Mouse (Mus musculus): ENCODE measurements at regions not wholly inside any gene's neighbourhood (a gene's known extent, or its start where the extent isn't known, plus 50 kb on each side); places are given as distances from the start of the nearest gene placed in this dataset.

DNA sequence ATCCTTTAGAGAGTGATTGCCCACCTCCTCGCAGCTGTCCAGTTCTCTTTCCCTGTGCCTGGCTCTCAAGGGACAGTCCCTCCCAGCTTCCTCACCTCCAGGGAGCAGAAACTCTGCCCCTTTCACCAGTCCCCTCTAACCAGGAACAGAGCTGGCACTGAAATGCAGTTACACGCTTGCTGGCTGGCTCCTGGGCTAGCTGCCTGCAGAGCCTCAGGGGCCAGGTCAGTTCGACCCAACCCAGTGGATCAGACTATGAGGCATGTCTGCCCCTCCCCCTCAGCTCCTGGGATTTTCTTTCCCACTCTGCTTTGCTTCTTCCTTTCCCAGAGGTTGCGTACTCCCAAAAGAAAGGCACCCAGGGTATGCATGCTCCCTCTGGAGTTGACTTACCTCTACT is 214.4 kb upstream of the Map3k1 start:
- no peak overlapping the region for H3K27ac ChIP-seq (ENCODE audit: low read depth, low read length)
- H3K4me3 ChIP-seq (ENCODE audit: low read depth, low read length) = no peak overlapping the region
- H3K4me1 ChIP-seq (ENCODE audit: insufficient read depth, low read length) = no peaks in the 10 kb centered on the region
- no peaks in the 10 kb centered on the region for H3K9me3 ChIP-seq (ENCODE audit: low read length)
- no peak overlapping the region for H3K4me2 ChIP-seq (ENCODE audit: low read depth, low read length, poor library complexity, severe bottlenecking)
- ATAC-seq (ENCODE audit: low FRiP score) = no peak
- no peak overlapping the region for H3K9ac ChIP-seq (replicated peaks; ENCODE audit: low read length, poor library complexity, severe bottlenecking)
- WGBS = 36% methylated on average over 4 of the region's 4 CpGs
- no peaks in the 10 kb centered on the region for H3K27me3 ChIP-seq (ENCODE audit: insufficient read depth, low read length)
- no peak for TF ChIP-seq CTCF (IDR thresholded peaks at IDR 0.05)
- DNase-seq (ENCODE audit: low spot score) = no peak
- no peaks in the 10 kb centered on the region; the same call in 1 of the 2 replicates for H3K36me3 ChIP-seq (ENCODE audit: insufficient read depth, low read length)

DNA sequence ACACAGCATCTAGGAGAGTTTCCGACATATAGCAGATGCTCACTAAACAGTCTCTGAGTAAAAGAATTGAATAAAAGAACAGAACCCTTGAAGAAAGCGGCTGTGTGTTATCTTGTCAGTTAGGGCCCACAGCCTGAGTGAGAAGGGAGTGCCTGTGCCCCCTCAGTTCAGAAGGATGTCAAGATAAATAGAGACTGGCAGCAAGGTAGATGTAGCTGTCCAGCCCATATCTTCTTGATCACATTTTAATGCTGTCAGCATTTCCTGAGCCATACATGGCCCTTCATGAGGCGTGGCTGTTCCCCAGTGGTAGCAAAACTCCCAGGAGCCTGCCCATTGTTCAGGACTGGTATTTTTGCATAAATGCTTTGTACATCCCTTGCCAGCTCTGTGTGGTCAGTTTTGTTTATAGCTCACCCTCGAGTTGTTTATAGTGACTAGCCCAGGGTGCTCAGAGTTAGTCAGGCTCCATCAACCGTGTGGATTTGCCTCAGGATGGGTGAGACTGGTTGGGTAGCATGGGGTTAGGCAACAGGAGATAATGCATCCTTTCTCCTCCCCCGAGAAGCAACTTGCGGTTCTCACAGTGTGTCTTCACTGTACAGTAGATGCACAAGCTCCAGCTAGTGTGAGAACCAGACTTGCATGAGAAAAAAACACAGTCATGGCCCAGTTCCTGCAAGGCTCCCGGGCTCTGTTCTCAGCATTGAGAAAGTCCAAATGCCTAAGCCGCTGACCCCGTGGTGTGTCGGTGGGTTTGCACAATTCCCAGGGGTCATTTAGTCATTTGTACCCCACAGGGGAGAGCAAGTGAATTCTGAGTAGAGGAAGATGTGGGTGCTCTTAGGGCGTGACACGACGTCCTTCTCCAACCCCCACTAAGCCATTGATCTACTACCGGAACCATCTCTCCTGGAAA is 216.1 kb upstream of the Map3k1 start:
- Histone ChIP-seq H3K4me1 (ENCODE audit: insufficient read depth, low read length) (no peaks in the 10 kb centered on the region), H3K27me3 (ENCODE audit: insufficient read depth, low read length) (no peaks in the 10 kb centered on the region), H3K9me3 (ENCODE audit: low read length) (no peaks in the 10 kb centered on the region), H3K9ac (replicated peaks; ENCODE audit: low read length, poor library complexity, severe bottlenecking) (no peak overlapping the region), H3K27ac (ENCODE audit: low read depth, low read length) (no peak overlapping the region), H3K4me2 (ENCODE audit: low read depth, low read length, poor library complexity, severe bottlenecking) (no peak overlapping the region), H3K4me3 (ENCODE audit: low read depth, low read length) (no peak overlapping the region), H3K36me3 (ENCODE audit: insufficient read depth, low read length) (no peaks in the 10 kb centered on the region; the same call in 1 of the 2 replicates)
- DNase-seq (ENCODE audit: low spot score) (no peak), ATAC-seq (ENCODE audit: low FRiP score) (no peak)
- 81% methylated on average over 15 of the region's 15 CpGs for WGBS
- no peak for TF ChIP-seq CTCF (IDR thresholded peaks at IDR 0.05)

DNA sequence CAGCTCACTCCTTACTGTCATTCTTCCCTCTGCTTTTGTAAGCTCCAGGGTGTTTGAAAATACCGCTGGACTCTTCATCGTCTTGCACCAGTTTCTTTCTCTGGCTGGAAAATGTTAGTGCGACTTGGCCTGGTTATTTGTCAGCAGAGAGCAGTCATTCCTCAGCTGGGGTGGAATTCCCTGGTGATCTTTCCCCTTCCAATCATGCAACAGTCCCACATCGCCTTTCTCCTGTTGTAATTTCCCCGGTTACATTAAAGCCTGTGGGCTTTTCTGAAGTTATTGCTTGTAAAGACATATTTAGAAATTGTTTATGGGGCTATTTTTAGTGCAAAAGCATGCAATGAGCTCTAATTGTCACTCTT is 216.8 kb upstream of the Map3k1 start:
- Histone ChIP-seq H3K27me3 (ENCODE audit: insufficient read depth, low read length) (no peaks in the 10 kb centered on the region), H3K36me3 (ENCODE audit: insufficient read depth, low read length) (no peaks in the 10 kb centered on the region; the same call in 1 of the 2 replicates), H3K4me1 (ENCODE audit: insufficient read depth, low read length) (no peaks in the 10 kb centered on the region), H3K9ac (replicated peaks; ENCODE audit: low read length, poor library complexity, severe bottlenecking) (no peak overlapping the region), H3K27ac (ENCODE audit: low read depth, low read length) (no peak overlapping the region), H3K9me3 (ENCODE audit: low read length) (no peaks in the 10 kb centered on the region), H3K4me2 (ENCODE audit: low read depth, low read length, poor library complexity, severe bottlenecking) (no peak overlapping the region), H3K4me3 (ENCODE audit: low read depth, low read length) (no peak overlapping the region)
- 76% methylated on average over 5 of the region's 5 CpGs for WGBS
- ATAC-seq (ENCODE audit: low FRiP score) (no peak), DNase-seq (ENCODE audit: low spot score) (no peak)
- no peak for TF ChIP-seq CTCF (IDR thresholded peaks at IDR 0.05)

DNA sequence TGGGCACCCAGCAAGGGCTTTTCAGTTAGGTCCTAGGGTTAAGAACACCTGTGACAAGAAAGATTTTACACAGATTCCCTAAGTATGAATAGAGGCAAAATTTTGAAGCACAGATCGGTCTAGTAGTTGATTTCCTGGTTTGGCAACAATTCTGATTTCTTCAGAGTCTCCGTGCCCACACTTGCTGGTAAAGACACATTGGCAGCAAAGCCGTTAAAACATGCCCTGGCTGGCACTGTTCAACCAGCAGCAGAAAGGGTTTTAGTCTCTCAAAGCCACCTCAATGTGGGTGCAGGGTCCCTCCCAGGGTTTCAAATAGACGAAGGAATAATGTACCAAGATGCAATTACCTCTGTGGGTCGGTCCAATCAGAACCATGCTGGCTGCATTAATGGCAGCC is 218.9 kb upstream of the Map3k1 start:
- no peaks in the 10 kb centered on the region; the same call in 1 of the 2 replicates for H3K36me3 ChIP-seq (ENCODE audit: insufficient read depth, low read length)
- no peak overlapping the region for H3K27ac ChIP-seq (ENCODE audit: low read depth, low read length)
- no peak overlapping the region for H3K9ac ChIP-seq (replicated peaks; ENCODE audit: low read length, poor library complexity, severe bottlenecking)
- no peak overlapping the region for H3K4me2 ChIP-seq (ENCODE audit: low read depth, low read length, poor library complexity, severe bottlenecking)
- 86% methylated on average over 5 of the region's 5 CpGs for WGBS
- TF ChIP-seq CTCF (IDR thresholded peaks at IDR 0.05) = no peak
- H3K9me3 ChIP-seq (ENCODE audit: low read length) = no peaks in the 10 kb centered on the region
- DNase-seq (ENCODE audit: low spot score) = no peak
- ATAC-seq (ENCODE audit: low FRiP score) = no peak
- H3K27me3 ChIP-seq (ENCODE audit: insufficient read depth, low read length) = no peaks in the 10 kb centered on the region
- H3K4me3 ChIP-seq (ENCODE audit: low read depth, low read length) = no peak overlapping the region
- H3K4me1 ChIP-seq (ENCODE audit: insufficient read depth, low read length) = no peaks in the 10 kb centered on the region

DNA sequence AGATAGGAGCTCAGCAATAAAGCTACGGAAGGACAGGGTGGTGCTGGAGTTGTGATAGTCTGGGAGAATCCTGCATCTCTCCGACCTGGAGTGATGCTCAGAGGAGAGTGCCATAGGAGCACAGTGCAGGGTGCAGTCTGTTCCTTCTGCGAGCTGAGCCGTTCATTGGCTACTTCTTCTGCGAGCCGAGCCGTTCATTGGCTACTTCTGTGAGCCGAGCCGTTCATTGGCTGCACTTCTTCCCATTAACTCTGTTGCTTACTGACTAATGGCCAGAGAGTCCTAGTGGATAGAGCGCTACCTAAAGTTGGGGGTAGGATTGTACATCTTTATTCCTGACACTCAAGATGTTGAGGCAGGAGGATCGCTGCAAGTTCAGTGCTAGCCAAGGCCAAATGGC is 222.3 kb upstream of the Map3k1 start:
- ATAC-seq (ENCODE audit: low FRiP score) (no peak), DNase-seq (ENCODE audit: low spot score) (no peak)
- no peaks in the 10 kb centered on the region for H3K27me3 ChIP-seq (ENCODE audit: insufficient read depth, low read length)
- no peak overlapping the region for H3K27ac ChIP-seq (ENCODE audit: low read depth, low read length)
- WGBS = 83% methylated on average over 11 of the region's 11 CpGs
- no peak overlapping the region for H3K4me2 ChIP-seq (ENCODE audit: low read depth, low read length, poor library complexity, severe bottlenecking)
- no peaks in the 10 kb centered on the region for H3K9me3 ChIP-seq (ENCODE audit: low read length)
- H3K4me1 ChIP-seq (ENCODE audit: insufficient read depth, low read length) = no peaks in the 10 kb centered on the region
- H3K36me3 ChIP-seq (ENCODE audit: insufficient read depth, low read length) = no peaks in the 10 kb centered on the region; the same call in 1 of the 2 replicates
- H3K4me3 ChIP-seq (ENCODE audit: low read depth, low read length) = no peak overlapping the region
- no peak for TF ChIP-seq CTCF (IDR thresholded peaks at IDR 0.05)
- H3K9ac ChIP-seq (replicated peaks; ENCODE audit: low read length, poor library complexity, severe bottlenecking) = no peak overlapping the region

DNA sequence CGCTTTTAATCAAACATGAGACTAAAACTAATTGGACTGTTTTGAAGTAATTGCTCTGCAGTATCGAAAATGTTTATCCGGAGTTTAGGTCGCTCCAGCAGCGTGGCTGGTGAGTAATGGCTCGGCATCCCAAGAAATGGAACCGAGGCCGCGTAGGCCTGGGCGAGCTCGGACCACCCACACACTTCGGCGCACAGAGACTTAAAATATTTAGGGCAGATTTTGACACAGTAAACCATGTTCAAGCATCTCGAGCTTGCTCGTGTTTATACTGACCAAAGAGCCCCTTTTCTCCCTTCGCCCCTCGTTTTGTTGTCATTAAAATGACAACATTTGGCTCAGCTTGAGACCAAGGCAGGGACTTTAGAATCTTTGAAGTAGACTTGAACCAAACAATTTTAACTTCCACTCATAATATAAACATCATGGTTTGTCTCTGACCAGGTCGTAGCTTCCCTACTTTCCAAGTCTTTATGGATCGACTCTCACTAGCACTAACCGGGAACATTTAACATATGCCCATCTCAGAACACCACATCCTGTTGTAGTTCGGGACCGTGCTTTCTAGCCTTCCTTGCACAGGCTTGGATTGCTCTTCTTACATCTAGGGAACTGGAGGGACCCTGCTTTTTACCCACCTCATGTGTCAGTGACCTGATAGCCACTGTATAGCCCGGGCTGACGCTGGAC is 223.0 kb upstream of the Map3k1 start:
- H3K36me3 ChIP-seq (ENCODE audit: insufficient read depth, low read length) = no peaks in the 10 kb centered on the region; the same call in 1 of the 2 replicates
- no peaks in the 10 kb centered on the region for H3K4me1 ChIP-seq (ENCODE audit: insufficient read depth, low read length)
- no peak overlapping the region for H3K4me2 ChIP-seq (ENCODE audit: low read depth, low read length, poor library complexity, severe bottlenecking)
- no peak for TF ChIP-seq CTCF (IDR thresholded peaks at IDR 0.05)
- DNase-seq (ENCODE audit: low spot score) (no peak), ATAC-seq (ENCODE audit: low FRiP score) (no peak)
- no peaks in the 10 kb centered on the region for H3K9me3 ChIP-seq (ENCODE audit: low read length)
- H3K27me3 ChIP-seq (ENCODE audit: insufficient read depth, low read length) = no peaks in the 10 kb centered on the region
- no peak overlapping the region for H3K9ac ChIP-seq (replicated peaks; ENCODE audit: low read length, poor library complexity, severe bottlenecking)
- WGBS = 91% methylated on average over 24 of the region's 24 CpGs
- no peak overlapping the region for H3K27ac ChIP-seq (ENCODE audit: low read depth, low read length)
- H3K4me3 ChIP-seq (ENCODE audit: low read depth, low read length) = no peak overlapping the region
